Comparison of ENCODE assay signal across 9 mouse cellular contexts in genomic region chr7:105761813-105762484, GRCm38 (mm10). TPM values are rescaled to one million over a fixed set of nuclear protein-coding genes. Genes with fewer than 3 reads are reported as not detected.
DNase-seq lines count a peak whose midpoint lies in the region; ATAC-seq and TF ChIP-seq lines count a peak whose summit lies in the region.
"Had no signal": no experiment of that assay in that cellular context is flagged by ENCODE, and none has a peak within 500 bp of the region (broad histone marks: within the 10 kb centered on the region; RNA-seq: fewer than 3 reads in every experiment).

No protein-coding gene starts in this region.

- H3K27me3 ChIP-seq in heart, embryonic 13.5 days (replicated peaks) = peaks cover 44% of the 10 kb centered on the region
- H3K27me3 ChIP-seq in E14TG2a.4 (ENCODE audit: insufficient read depth, low read length) = peaks cover 87% of the 10 kb centered on the region
- peaks cover 6% of the 10 kb centered on the region; the same call in 1 of the 2 replicates for H3K27me3 ChIP-seq in embryonic facial prominence, embryonic 11.5 days (ENCODE audit: control insufficient read depth, insufficient read depth, low read length)
- H3K27me3 ChIP-seq in liver, embryonic 16.5 days (ENCODE audit: control insufficient read depth, insufficient read depth, low read depth, low read length) = peaks cover 14% of the 10 kb centered on the region

- peaks cover 7% of the 10 kb centered on the region; the same call in 1 of the 2 replicates for H3K4me1 ChIP-seq in heart, embryonic 13.5 days
- peaks cover 13% of the 10 kb centered on the region for H3K4me1 ChIP-seq in E14TG2a.4 (replicated peaks; ENCODE audit: low read depth, low read length)
- no peaks in the 10 kb centered on the region for H3K4me1 ChIP-seq in embryonic facial prominence, embryonic 11.5 days (ENCODE audit: control insufficient read depth, insufficient read depth, low read length)
- H3K4me1 ChIP-seq in liver, embryonic 16.5 days (ENCODE audit: control insufficient read depth, low read depth, low read length) = no peaks in the 10 kb centered on the region; the same call in 1 of the 2 replicates

- peak overlapping the region; percentile 47 for H3K4me3 ChIP-seq in heart, embryonic 13.5 days
- H3K4me3 ChIP-seq in E14TG2a.4 (replicated peaks; ENCODE audit: low read length) = peak overlapping the region; percentile 81
- H3K4me3 ChIP-seq in embryonic facial prominence, embryonic 11.5 days (ENCODE audit: low read depth, low read length) = no peak overlapping the region
- H3K4me3 ChIP-seq in liver, embryonic 16.5 days (ENCODE audit: low read depth, low read length) = peak overlapping the region; percentile 42

- peaks cover 88% of the 10 kb centered on the region for H3K36me3 ChIP-seq in heart, embryonic 13.5 days
- no peaks in the 10 kb centered on the region for H3K36me3 ChIP-seq in E14TG2a.4 (ENCODE audit: insufficient read depth, low read length)
- peaks cover 38% of the 10 kb centered on the region for H3K36me3 ChIP-seq in embryonic facial prominence, embryonic 11.5 days (replicated peaks; ENCODE audit: control insufficient read depth, insufficient read depth, low read depth, low read length)
- H3K36me3 ChIP-seq in liver, embryonic 16.5 days (ENCODE audit: control insufficient read depth, insufficient read depth) = no peaks in the 10 kb centered on the region; the same call in 1 of the 2 replicates

- H3K9ac ChIP-seq in heart, embryonic 13.5 days = peak overlapping the region; percentile 44; the same call in 1 of the 2 replicates
- no peak overlapping the region for H3K9ac ChIP-seq in embryonic facial prominence, embryonic 11.5 days (replicated peaks; ENCODE audit: low read length)
- no peak overlapping the region for H3K9ac ChIP-seq in liver, embryonic 16.5 days (ENCODE audit: low read depth, low read length)

- no peak for TF ChIP-seq CTCF in E14TG2a.4 (conservative IDR thresholded peaks at IDR 0.05; ENCODE audit: low read length)

- no peak overlapping the region for H3K27ac ChIP-seq in heart, embryonic 13.5 days (replicated peaks)
- no peak overlapping the region for H3K27ac ChIP-seq in embryonic facial prominence, embryonic 11.5 days (replicated peaks; ENCODE audit: low read depth, low read length)
- H3K27ac ChIP-seq in liver, embryonic 16.5 days (ENCODE audit: low read length) = no peak overlapping the region

- 0 out of 2 replicates have a peak, but pooled peaks have one; percentile 19 for ATAC-seq in heart, embryonic 13.5 days (ENCODE audit: extremely low read depth, insufficient number of reproducible peaks, low FRiP score, low TSS enrichment)
- peak; percentile 15; the same call in 1 of the 2 replicates for ATAC-seq in embryonic facial prominence, embryonic 11.5 days (replicated peaks; ENCODE audit: insufficient number of reproducible peaks, low FRiP score, low TSS enrichment, low read depth)
- peak; percentile 62 for ATAC-seq in liver, embryonic 16.5 days (ENCODE audit: low read depth)

- no peak for DNase-seq in heart, postnatal 25 days (ENCODE audit: low spot score)
- no peak for DNase-seq in embryonic facial prominence, embryonic 11.5 days (ENCODE audit: low spot score)
- no peak for DNase-seq in retina, postnatal 1 day
- DNase-seq in urinary bladder, adult 2 months (ENCODE audit: low spot score) = no peak
- DNase-seq in thymus, postnatal 14 days = no peak
- DNase-seq: cerebellum, postnatal 10 days had no signal

- intact Hi-C loops in heart, postnatal 25 days (cut with DNase I) = no loop called here

- H3K4me2 ChIP-seq in heart, embryonic 13.5 days = peak overlapping the region; percentile 78
- no peak overlapping the region; the same call in 1 of the 2 replicates for H3K4me2 ChIP-seq in embryonic facial prominence, embryonic 11.5 days (ENCODE audit: low read depth, low read length)
- peak overlapping the region; percentile 61 for H3K4me2 ChIP-seq in liver, embryonic 16.5 days (ENCODE audit: low read depth, low read length)

- no peaks in the 10 kb centered on the region for H3K9me3 ChIP-seq in heart, embryonic 13.5 days
- no peaks in the 10 kb centered on the region for H3K9me3 ChIP-seq in E14TG2a.4 (ENCODE audit: low read length)
- no peaks in the 10 kb centered on the region for H3K9me3 ChIP-seq in embryonic facial prominence, embryonic 11.5 days (replicated peaks; ENCODE audit: control insufficient read depth, low read length)
- no peaks in the 10 kb centered on the region for H3K9me3 ChIP-seq in liver, embryonic 16.5 days (replicated peaks; ENCODE audit: control insufficient read depth, low read length)

- 23% methylated on average over 51 of the region's 51 CpGs for WGBS in heart, embryonic 13.5 days
- 22% methylated on average over 51 of the region's 51 CpGs for WGBS in embryonic facial prominence, embryonic 11.5 days
- 17% methylated on average over 51 of the region's 51 CpGs for WGBS in liver, embryonic 16.5 days (ENCODE audit: insufficient replicate concordance)

RNA-seq across cellular contexts. Expression of gene Tpp1, which starts 9.9 kb away (rescaled TPM):
- polyA plus RNA-seq in heart, embryonic 13.5 days (2015; fragmentation: Nextera tagmentation; extraction: Ambion mirVana) = 80.7 and 88.2 TPM in 2 replicates
- 10 to 100 TPM; 37.4 to 40.7 TPM for total RNA-seq in heart, postnatal 25 days (2021)
- 38.1 and 42.6 TPM in 2 replicates for polyA plus RNA-seq in embryonic facial prominence, embryonic 11.5 days (2014; fragmentation: Nextera tagmentation; extraction: Ambion mirVana)
- 65.0 and 73.5 TPM in 2 replicates for polyA plus RNA-seq in liver, embryonic 16.5 days (2015; fragmentation: Nextera tagmentation; extraction: Ambion mirVana)
- 130 and 144 TPM in 2 replicates for polyA plus RNA-seq in urinary bladder, adult 2 months (2012; rRNA removed)

RNA-seq across cellular contexts. Expression of gene Taf10, which starts 17.8 kb away (rescaled TPM):
- polyA plus RNA-seq in heart, embryonic 13.5 days (2015; fragmentation: Nextera tagmentation; extraction: Ambion mirVana) = 120 and 134 TPM in 2 replicates
- total RNA-seq in heart, postnatal 25 days (2021) = 10 to 100 TPM; 90.1 to 90.3 TPM
- polyA plus RNA-seq in embryonic facial prominence, embryonic 11.5 days (2014; fragmentation: Nextera tagmentation; extraction: Ambion mirVana) = 168 and 181 TPM in 2 replicates
- polyA plus RNA-seq in liver, embryonic 16.5 days (2015; fragmentation: Nextera tagmentation; extraction: Ambion mirVana) = 82.4 and 84.8 TPM in 2 replicates
- polyA plus RNA-seq in urinary bladder, adult 2 months (2012; rRNA removed) = 150 and 171 TPM in 2 replicates

RNA-seq across cellular contexts. Expression of gene Rrp8, which starts 24.8 kb away (rescaled TPM):
- 25.0 and 25.1 TPM in 2 replicates for polyA plus RNA-seq in heart, embryonic 13.5 days (2015; fragmentation: Nextera tagmentation; extraction: Ambion mirVana)
- 1 to 10 TPM; 9.5 TPM for total RNA-seq in heart, postnatal 25 days (2021)
- polyA plus RNA-seq in embryonic facial prominence, embryonic 11.5 days (2014; fragmentation: Nextera tagmentation; extraction: Ambion mirVana) = 46.2 and 51.2 TPM in 2 replicates
- 11.0 and 11.5 TPM in 2 replicates for polyA plus RNA-seq in liver, embryonic 16.5 days (2015; fragmentation: Nextera tagmentation; extraction: Ambion mirVana)
- polyA plus RNA-seq in urinary bladder, adult 2 months (2012; rRNA removed) = 17.0 and 17.1 TPM in 2 replicates

RNA-seq across cellular contexts. Expression of gene Dchs1, which starts 25.5 kb away (rescaled TPM):
- polyA plus RNA-seq in heart, embryonic 13.5 days (2015; fragmentation: Nextera tagmentation; extraction: Ambion mirVana) = 4.7 and 5.9 TPM in 2 replicates
- total RNA-seq in heart, postnatal 25 days (2021) = 10 to 100 TPM in 1 of 2 experiments, 1 to 10 TPM in 1; 9.1 to 10.6 TPM
- polyA plus RNA-seq in embryonic facial prominence, embryonic 11.5 days (2014; fragmentation: Nextera tagmentation; extraction: Ambion mirVana) = 18.5 and 19.3 TPM in 2 replicates
- 0.77 and 0.91 TPM in 2 replicates for polyA plus RNA-seq in liver, embryonic 16.5 days (2015; fragmentation: Nextera tagmentation; extraction: Ambion mirVana)
- 4.4 and 7.4 TPM in 2 replicates for polyA plus RNA-seq in urinary bladder, adult 2 months (2012; rRNA removed)

RNA-seq across cellular contexts. Expression of gene Ilk, which starts 25.6 kb away (rescaled TPM):
- polyA plus RNA-seq in heart, embryonic 13.5 days (2015; fragmentation: Nextera tagmentation; extraction: Ambion mirVana) = 354 and 386 TPM in 2 replicates
- 100 to 1,000 TPM in 1 of 2 experiments, 10 to 100 TPM in 1; 94.4 to 104 TPM for total RNA-seq in heart, postnatal 25 days (2021)
- 239 TPM in 2 replicates for polyA plus RNA-seq in embryonic facial prominence, embryonic 11.5 days (2014; fragmentation: Nextera tagmentation; extraction: Ambion mirVana)
- 114 and 116 TPM in 2 replicates for polyA plus RNA-seq in liver, embryonic 16.5 days (2015; fragmentation: Nextera tagmentation; extraction: Ambion mirVana)
- 488 and 618 TPM in 2 replicates for polyA plus RNA-seq in urinary bladder, adult 2 months (2012; rRNA removed)
